ENCODE assay signal across 21 mouse cellular contexts in the genomic region with DNA sequence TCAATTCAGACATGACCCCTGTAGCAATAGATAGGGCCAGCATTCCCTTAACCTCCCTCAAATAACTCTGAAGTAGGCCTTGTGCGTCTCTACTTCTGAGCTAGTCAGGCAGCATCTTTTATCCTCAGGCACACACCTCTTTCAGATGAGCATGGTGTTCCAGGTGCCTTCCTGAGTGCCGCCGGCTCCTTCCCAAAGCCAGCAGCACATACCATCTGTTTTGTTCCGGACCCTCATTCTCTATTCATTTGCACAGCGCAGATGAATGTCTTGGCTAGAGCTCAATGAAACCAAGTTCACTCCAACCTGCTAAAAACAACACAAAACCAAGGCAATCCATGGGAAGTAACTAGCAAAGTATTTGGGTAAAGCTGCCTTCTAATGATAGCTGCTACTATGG.
A peak's percentile ranks its signal among the peaks of the same experiment; 100 is the strongest.
DNase-seq lines count a peak whose midpoint lies in the region; ATAC-seq and TF ChIP-seq lines count a peak whose summit lies in the region.
"Had no signal": no experiment of that assay in that cellular context is flagged by ENCODE, and none has a peak within 500 bp of the region (broad histone marks: within the 10 kb centered on the region; RNA-seq: fewer than 3 reads in every experiment).

No protein-coding gene starts in this region.

- H3K4me1 ChIP-seq in forebrain, postnatal 0 days (ENCODE audit: insufficient read depth): no peaks in the 10 kb centered on the region
- no peaks in the 10 kb centered on the region for H3K4me1 ChIP-seq in forebrain, embryonic 11.5 days (replicated peaks; ENCODE audit: control insufficient read depth, insufficient read depth, low read length)
- H3K4me1 ChIP-seq in midbrain, embryonic 11.5 days (ENCODE audit: control insufficient read depth, insufficient read depth, low read length): no peaks in the 10 kb centered on the region
- H3K4me1 ChIP-seq: embryonic facial prominence, embryonic 15.5 days; hindbrain, embryonic 12.5 days had no signal

- H3K36me3 ChIP-seq in forebrain, postnatal 0 days (ENCODE audit: insufficient read depth): no peaks in the 10 kb centered on the region
- H3K36me3 ChIP-seq in forebrain, embryonic 11.5 days (ENCODE audit: control insufficient read depth, insufficient read depth, low read length): no peaks in the 10 kb centered on the region
- H3K36me3 ChIP-seq in midbrain, embryonic 11.5 days (ENCODE audit: control insufficient read depth, insufficient read depth, low read length): no peaks in the 10 kb centered on the region
- H3K36me3 ChIP-seq: embryonic facial prominence, embryonic 15.5 days; hindbrain, embryonic 12.5 days had no signal

- no peak for TF ChIP-seq CTCF in forebrain, postnatal 0 days (IDR thresholded peaks at IDR 0.05; ENCODE audit: low read depth)

- 0 out of 2 replicates have a peak overlapping the region, but pooled peaks have one; percentile 9 for H3K27ac ChIP-seq in forebrain, postnatal 0 days (ENCODE audit: low read depth, low read length)
- H3K27ac ChIP-seq in forebrain, embryonic 11.5 days (ENCODE audit: low read depth, low read length): no peak overlapping the region
- no peak overlapping the region for H3K27ac ChIP-seq in midbrain, embryonic 11.5 days (ENCODE audit: low read depth, low read length)
- H3K27ac ChIP-seq: embryonic facial prominence, embryonic 15.5 days; gastrocnemius, adult 2 months; hindbrain, embryonic 12.5 days; stomach, postnatal 0 days had no signal

- no peak; the same call in 1 of the 2 replicates for ATAC-seq in forebrain, postnatal 0 days
- no peak for ATAC-seq in forebrain, embryonic 11.5 days (replicated peaks; ENCODE audit: low FRiP score)
- no peak for ATAC-seq in midbrain, embryonic 11.5 days (ENCODE audit: low FRiP score)

- intact Hi-C loops in left cerebral cortex, postnatal 10 days (cut with DNase I): no loop called here

- no peak overlapping the region for H3K9ac ChIP-seq in forebrain, postnatal 0 days
- no peak overlapping the region for H3K9ac ChIP-seq in forebrain, embryonic 11.5 days (ENCODE audit: low read length)
- no peak overlapping the region for H3K9ac ChIP-seq in midbrain, embryonic 11.5 days (ENCODE audit: low read length)
- H3K9ac ChIP-seq: embryonic facial prominence, embryonic 15.5 days; hindbrain, embryonic 12.5 days had no signal

- no peaks in the 10 kb centered on the region for H3K9me3 ChIP-seq in forebrain, postnatal 0 days (ENCODE audit: low read length)
- no peaks in the 10 kb centered on the region for H3K9me3 ChIP-seq in forebrain, embryonic 11.5 days (ENCODE audit: control insufficient read depth, low read length)
- no peaks in the 10 kb centered on the region for H3K9me3 ChIP-seq in midbrain, embryonic 11.5 days (ENCODE audit: control insufficient read depth, low read length)
- H3K9me3 ChIP-seq: embryonic facial prominence, embryonic 15.5 days; hindbrain, embryonic 12.5 days had no signal

- DNase-seq in forebrain, postnatal 0 days: no peak
- DNase-seq in forebrain, embryonic 11.5 days (ENCODE audit: low spot score): no peak
- DNase-seq in brain, adult 2 months (ENCODE audit: low read depth, low spot score): peak; percentile 93
- peak; percentile 78 for DNase-seq in cerebellum, adult 11-12 months
- peak; percentile 37 to 69 for DNase-seq in cerebellum, postnatal 14 days
- no peak for DNase-seq in adrenal gland, adult 2 months
- no peak for DNase-seq in midbrain, embryonic 11.5 days (ENCODE audit: low spot score, missing footprints)
- DNase-seq in left cerebral cortex, postnatal 10 days (ENCODE audit: extremely low spot score in 1 of 2, low spot score in 2 of 2): no peak
- DNase-seq: adrenal gland, postnatal 36 days; B cell, adult 2 months; embryo, embryonic 11 days; gastrocnemius, adult 2 months; heart, postnatal 14 days; kidney, adult 8-10 months; kidney, postnatal 25 days; lung, adult 2 months had no signal

- 52% methylated on average over 5 of the region's 5 CpGs for WGBS in forebrain, postnatal 0 days
- WGBS in forebrain, embryonic 11.5 days: 97% methylated on average over 5 of the region's 5 CpGs
- WGBS in midbrain, embryonic 11.5 days: 93% methylated on average over 5 of the region's 5 CpGs

- H3K27me3 ChIP-seq in forebrain, postnatal 0 days (ENCODE audit: insufficient read depth, low read length): no peaks in the 10 kb centered on the region
- H3K27me3 ChIP-seq in forebrain, embryonic 11.5 days (ENCODE audit: control insufficient read depth, insufficient read depth, low read length): no peaks in the 10 kb centered on the region
- no peaks in the 10 kb centered on the region for H3K27me3 ChIP-seq in midbrain, embryonic 11.5 days (ENCODE audit: control insufficient read depth, insufficient read depth, low read length)
- H3K27me3 ChIP-seq: embryonic facial prominence, embryonic 15.5 days; hindbrain, embryonic 12.5 days had no signal

- no peak overlapping the region for H3K4me3 ChIP-seq in forebrain, postnatal 0 days (ENCODE audit: low read depth, low read length)
- no peak overlapping the region for H3K4me3 ChIP-seq in forebrain, embryonic 11.5 days (ENCODE audit: low read depth, low read length)
- H3K4me3 ChIP-seq in midbrain, embryonic 11.5 days (ENCODE audit: low read depth, low read length): no peak overlapping the region
- H3K4me3 ChIP-seq: embryonic facial prominence, embryonic 15.5 days; gastrocnemius, adult 2 months; hindbrain, embryonic 12.5 days had no signal

- no peak overlapping the region for H3K4me2 ChIP-seq in forebrain, postnatal 0 days (ENCODE audit: low read depth)
- no peak overlapping the region for H3K4me2 ChIP-seq in forebrain, embryonic 11.5 days (ENCODE audit: low read depth, low read length, severe bottlenecking)
- no peak overlapping the region for H3K4me2 ChIP-seq in midbrain, embryonic 11.5 days
- H3K4me2 ChIP-seq: embryonic facial prominence, embryonic 15.5 days; heart, embryonic 11.5 days; hindbrain, embryonic 12.5 days; liver, embryonic 11.5 days had no signal

Comparison
In these comparisons a context has a peak if more than half of its experiments do, and no peak if none do; other contexts are left out.
1. DNase-seq: peak in brain, adult 2 months (single experiment), cerebellum, adult 11-12 months (single experiment) and cerebellum, postnatal 14 days (2 of 2); none in forebrain, postnatal 0 days (single experiment), forebrain, embryonic 11.5 days (single experiment), adrenal gland, adult 2 months (single experiment), midbrain, embryonic 11.5 days (single experiment) and left cerebral cortex, postnatal 10 days (0 of 2).